Mouse (Mus musculus) induced T-regulatory cell, adult 2 months (primary cell): Measurements from ENCODE around the gene Ifitm6.

ENCODE experiments used
- DNase-seq: peaks from one replicate; pipeline ENCODE4 v3.0.0-alpha.2; 2012; ENCODE audit warnings: low read depth

Ifitm6 gene

GRCm38 (mm10) chr7:141008938-141009660, 8.6 kb downstream of the Ifitm6 start:
- DNase-seq, result peak; percentile 87

GRCm38 (mm10) chr7:141008312-141008761, 9.4 kb downstream of the Ifitm6 start:
- peak; percentile 61 for DNase-seq

- no peak for DNase-seq
Measured at GRCm38 (mm10) chr7:141006914-141007313, 10.8 kb downstream of the Ifitm6 start.

- DNase-seq, result peak; percentile 67
Measured at GRCm38 (mm10) chr7:141006446-141006845, 11.3 kb downstream of the Ifitm6 start.

GRCm38 (mm10) chr7:141003248-141004010, 14.3 kb downstream of the Ifitm6 start:
- DNase-seq, result no peak

GRCm38 (mm10) chr7:141000881-141001708, 16.6 kb downstream of the Ifitm6 start:
- DNase-seq, result no peak

- peak; percentile 85 for DNase-seq
Measured at GRCm38 (mm10) chr7:140998853-140999700, 18.6 kb downstream of the Ifitm6 start.

- peak; percentile 50 for DNase-seq
Measured at GRCm38 (mm10) chr7:140997817-140998216, 19.9 kb downstream of the Ifitm6 start.

- peak; percentile 73 for DNase-seq
Measured at GRCm38 (mm10) chr7:140991117-140991689, 26.5 kb downstream of the Ifitm6 start.

GRCm38 (mm10) chr7:140990622-140991021, 27.1 kb downstream of the Ifitm6 start:
- peak; percentile 66 for DNase-seq

GRCm38 (mm10) chr7:140990185-140990584, 27.5 kb downstream of the Ifitm6 start:
- peak; percentile 54 for DNase-seq

GRCm38 (mm10) chr7:140989022-140989421, 28.7 kb downstream of the Ifitm6 start:
- peak; percentile 43 for DNase-seq

GRCm38 (mm10) chr7:140987182-140988138, 30.3 kb downstream of the Ifitm6 start:
- peak; percentile 61 for DNase-seq

GRCm38 (mm10) chr7:140982971-140983370, 34.8 kb downstream of the Ifitm6 start:
- peak; percentile 39 for DNase-seq

GRCm38 (mm10) chr7:140981704-140982103, 36.0 kb downstream of the Ifitm6 start:
- DNase-seq, result peak; percentile 70

- DNase-seq, result peak; percentile 49
Measured at GRCm38 (mm10) chr7:140976720-140977119, 41.0 kb downstream of the Ifitm6 start.

- DNase-seq, result no peak
Measured at GRCm38 (mm10) chr7:140975465-140975864, 42.3 kb downstream of the Ifitm6 start.

GRCm38 (mm10) chr7:140974940-140975339, 42.8 kb downstream of the Ifitm6 start:
- no peak for DNase-seq

GRCm38 (mm10) chr7:140973396-140974165, 44.1 kb downstream of the Ifitm6 start:
- no peak for DNase-seq
